Mouse (Mus musculus) urinary bladder, postnatal 25 days (tissue): ENCODE data around the gene Prorsd1.

ENCODE experiments used
- DNase-seq: peaks from one replicate; pipeline ENCODE4 v3.0.0; 2022; ENCODE audit warnings: low spot score

Gene Prorsd1

DNA sequence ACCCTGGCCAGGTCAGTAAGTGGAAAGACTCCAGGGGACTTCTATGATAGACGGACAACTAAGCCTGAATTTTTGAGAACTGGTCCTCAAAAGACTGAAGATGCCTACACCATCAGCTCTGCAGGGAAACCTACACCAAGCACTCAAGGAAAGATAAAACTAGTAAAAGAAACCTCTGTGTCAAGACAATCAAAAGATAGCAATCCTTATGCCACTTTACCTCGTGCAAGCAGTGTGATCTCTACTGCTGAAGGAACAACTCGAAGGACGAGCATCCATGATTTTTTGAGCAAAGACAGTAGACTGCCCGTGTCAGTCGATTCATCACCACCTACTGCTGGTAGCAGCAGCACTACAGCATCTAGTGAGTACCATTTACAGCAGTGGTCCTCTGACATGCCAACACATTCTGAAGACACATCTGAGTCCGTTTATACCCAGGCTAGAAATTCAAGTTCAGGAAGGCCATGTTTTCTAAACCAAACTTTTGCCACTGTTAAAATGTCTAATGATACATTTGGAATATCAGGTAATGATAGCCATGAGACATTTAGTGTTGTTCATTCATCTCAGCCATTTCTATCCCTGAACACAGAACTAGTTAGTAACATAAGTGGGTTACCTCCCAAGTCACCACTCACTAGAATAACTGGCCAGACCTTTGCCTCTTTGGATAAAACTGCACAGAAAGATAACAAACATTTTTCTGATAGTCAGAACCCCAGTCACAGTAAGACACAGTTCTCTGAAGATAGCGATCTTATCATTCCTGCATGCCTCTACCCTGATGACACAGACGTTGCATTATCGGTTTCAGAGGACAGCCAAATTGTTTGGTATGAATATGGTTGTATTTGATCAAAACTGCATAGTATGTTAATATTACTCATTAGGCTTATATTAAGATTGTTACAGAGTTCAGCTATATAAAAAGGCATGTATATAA lies 10.6 kb downstream of the Prorsd1 start:
- no peak for DNase-seq

- no peak for DNase-seq
These were observed 17.9 kb downstream of the Prorsd1 start for GRCm38 (mm10) chr11:29496962-29497361.

- no peak for DNase-seq
These were observed 21.7 kb downstream of the Prorsd1 start for GRCm38 (mm10) chr11:29493135-29493534.

- DNase-seq, result no peak
These were observed 40.2 kb downstream of the Prorsd1 start for GRCm38 (mm10) chr11:29474676-29475075.
